Mouse (Mus musculus) embryonic facial prominence, embryonic 11.5 days (tissue): ENCODE measurements around the gene Slamf8. TPM values are rescaled to one million over a fixed set of nuclear protein-coding genes. Genes with fewer than 3 reads are reported as not detected.
A peak's percentile ranks its signal among the peaks of the same experiment; 100 is the strongest.

Experiments
- ATAC-seq: fragments of 200-750 bp; cut with Nextera tagmentation; replicated peaks from 2 replicates; pipeline ENCODE4 v1.8.0; 2017; ENCODE audit warnings: low read depth; ENCODE audit not compliant: insufficient number of reproducible peaks, low FRiP score, low TSS enrichment
- DNase-seq: peaks from one replicate; pipeline ENCODE4 v3.0.0-alpha.2; 2015; ENCODE audit warnings: low spot score
- H3K27ac ChIP-seq: fragments of 300-500 bp; sonication (generic); replicated peaks from 2 replicates; pipeline ENCODE4 v1.5.1; 2014; ENCODE audit warnings: mild to moderate bottlenecking, low read depth, low read length, control low read depth
- H3K27me3 ChIP-seq: fragments of 300-500 bp; sonication (generic); 2 replicates; pipeline ENCODE4 v1.6.1; 2014; ENCODE audit warnings: mild to moderate bottlenecking, low read length, moderate library complexity, mixed read lengths; ENCODE audit not compliant: control insufficient read depth, insufficient read depth
- H3K36me3 ChIP-seq: fragments of 300-500 bp; sonication (generic); replicated peaks from 2 replicates; pipeline ENCODE4 v1.6.1; 2014; ENCODE audit warnings: low read depth, mild to moderate bottlenecking, low read length, moderate library complexity, mixed read lengths; ENCODE audit not compliant: control insufficient read depth, insufficient read depth
- H3K4me1 ChIP-seq: fragments of 300-500 bp; sonication (generic); 2 replicates; pipeline ENCODE4 v1.6.1; 2014; ENCODE audit warnings: low read length, mixed read lengths; ENCODE audit not compliant: control insufficient read depth, insufficient read depth
- H3K4me2 ChIP-seq: fragments of 300-500 bp; sonication (generic); 2 replicates; pipeline ENCODE4 v1.6.1; 2014; ENCODE audit warnings: low read depth, mild to moderate bottlenecking, control low read depth, low read length, moderate library complexity
- H3K4me3 ChIP-seq: fragments of 300-500 bp; sonication (generic); 2 replicates; pipeline ENCODE4 v1.5.1; 2014; ENCODE audit warnings: low read depth, low read length, control low read depth
- H3K9ac ChIP-seq: fragments of 300-500 bp; sonication (generic); replicated peaks from 2 replicates; pipeline ENCODE4 v1.6.1; 2014; ENCODE audit warnings: mild to moderate bottlenecking, control low read depth, low read length
- H3K9me3 ChIP-seq: fragments of 300-500 bp; sonication (generic); replicated peaks from 2 replicates; pipeline ENCODE4 v1.6.1; 2016; ENCODE audit warnings: mild to moderate bottlenecking, low read length, inconsistent platforms, mixed read lengths; ENCODE audit not compliant: control insufficient read depth
- WGBS: fragments of 180-500 bp; shearing (Covaris S2); extraction: QIAGEN DNeasy Blood & Tissue Kit; methylation state at CpG from one replicate; pipeline ENCODE4 v1.1.7; 2014; 5-methylcytosine and 5-hydroxymethylcytosine counted together
- polyA plus RNA-seq: library from polyadenylated mRNA; unstranded; fragments of >200 nt; fragmentation: Nextera tagmentation; extraction: Ambion mirVana; gene quantifications from 2 replicates; pipeline ENCODE4 v1.2.1, GENCODE M21; 2014

Slamf8 gene
- not detected in 2 replicates for polyA plus RNA-seq

DNA sequence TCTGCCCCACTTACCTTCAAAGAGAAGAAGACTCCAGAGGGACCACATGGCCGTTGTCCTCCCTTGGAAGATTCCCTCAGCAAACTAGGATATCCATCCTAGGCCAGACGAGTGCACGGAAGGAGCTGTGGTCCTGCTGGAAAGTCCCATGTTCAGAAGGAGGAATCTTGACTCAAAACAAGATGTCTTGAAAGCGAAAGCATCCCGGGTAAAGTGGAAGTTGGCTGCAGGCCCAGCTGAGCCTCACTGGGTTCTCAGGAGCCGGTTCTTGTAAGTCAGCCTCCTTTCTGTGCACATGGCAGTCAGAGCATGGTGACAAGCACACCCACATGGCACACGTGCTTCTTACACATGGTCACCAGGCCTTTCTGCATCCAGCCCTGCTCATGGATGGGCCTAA, at the start of gene Slamf8:
Gene Slamf8, minus strand, starts transcription at position 184 of the 400 bp plus-strand sequence.
- Histone ChIP-seq H3K36me3 (no peaks in the 10 kb centered on the region), H3K4me1 (no peaks in the 10 kb centered on the region), H3K4me2 (no peak within 1 kb of the TSS), H3K27me3 (no peaks in the 10 kb centered on the region), H3K27ac (no peak within 1 kb of the TSS), H3K9ac (no peak within 1 kb of the TSS), H3K9me3 (no peaks in the 10 kb centered on the region), H3K4me3 (no peak within 1 kb of the TSS)
- 87% methylated on average over 7 of the region's 7 CpGs for WGBS
- ATAC-seq (no peak), DNase-seq (no peak)

- no peak overlapping the region for H3K9ac ChIP-seq
- no peaks in the 10 kb centered on the region for H3K27me3 ChIP-seq
- WGBS = 43% methylated on average over 2 of the region's 2 CpGs
- ATAC-seq (no peak), DNase-seq (no peak)
- H3K4me1 ChIP-seq = no peaks in the 10 kb centered on the region
- H3K27ac ChIP-seq = no peak overlapping the region
- no peaks in the 10 kb centered on the region for H3K9me3 ChIP-seq
- no peaks in the 10 kb centered on the region for H3K36me3 ChIP-seq
- no peak overlapping the region for H3K4me3 ChIP-seq
- H3K4me2 ChIP-seq = no peak overlapping the region
Measured at GRCm38 (mm10) chr1:172638781-172639180, 48.4 kb upstream of the Slamf8 start.

DNA sequence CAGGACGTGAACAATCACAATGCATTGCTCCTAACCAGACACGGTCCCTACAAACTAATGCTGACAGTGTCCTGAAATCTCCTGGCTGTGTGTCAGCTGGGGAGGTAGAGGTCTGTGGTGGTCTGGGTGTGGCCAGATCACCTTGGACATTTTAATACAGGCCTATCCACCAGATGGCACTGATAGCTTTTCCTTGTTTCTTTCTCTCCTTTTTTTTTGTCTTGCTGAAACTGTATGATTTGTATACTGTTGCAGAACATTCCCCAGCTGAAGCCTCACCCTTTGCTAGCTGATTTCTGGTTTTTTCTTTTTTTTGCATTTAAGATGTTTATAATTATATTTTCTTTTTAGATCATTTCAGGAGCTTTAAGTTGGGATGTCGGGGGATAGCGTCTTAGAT, 47.4 kb upstream of the Slamf8 start:
- Histone ChIP-seq H3K4me1 (no peaks in the 10 kb centered on the region), H3K4me2 (no peak overlapping the region), H3K27me3 (no peaks in the 10 kb centered on the region), H3K36me3 (no peaks in the 10 kb centered on the region), H3K4me3 (no peak overlapping the region), H3K27ac (no peak overlapping the region), H3K9ac (no peak overlapping the region), H3K9me3 (no peaks in the 10 kb centered on the region)
- ATAC-seq (no peak), DNase-seq (no peak)
- 75% methylated on average over 4 of the region's 4 CpGs for WGBS

- no peak overlapping the region for H3K4me3 ChIP-seq
- no peaks in the 10 kb centered on the region for H3K36me3 ChIP-seq
- H3K27me3 ChIP-seq = no peaks in the 10 kb centered on the region
- ATAC-seq = no peak
- H3K4me1 ChIP-seq = no peaks in the 10 kb centered on the region
- H3K4me2 ChIP-seq = no peak overlapping the region
- no peak overlapping the region for H3K9ac ChIP-seq
- H3K9me3 ChIP-seq = no peaks in the 10 kb centered on the region
- no peak for DNase-seq
- WGBS = 91% methylated on average over 5 of the region's 5 CpGs
- no peak overlapping the region for H3K27ac ChIP-seq
Measured at GRCm38 (mm10) chr1:172636266-172636665, 45.9 kb upstream of the Slamf8 start.

DNA sequence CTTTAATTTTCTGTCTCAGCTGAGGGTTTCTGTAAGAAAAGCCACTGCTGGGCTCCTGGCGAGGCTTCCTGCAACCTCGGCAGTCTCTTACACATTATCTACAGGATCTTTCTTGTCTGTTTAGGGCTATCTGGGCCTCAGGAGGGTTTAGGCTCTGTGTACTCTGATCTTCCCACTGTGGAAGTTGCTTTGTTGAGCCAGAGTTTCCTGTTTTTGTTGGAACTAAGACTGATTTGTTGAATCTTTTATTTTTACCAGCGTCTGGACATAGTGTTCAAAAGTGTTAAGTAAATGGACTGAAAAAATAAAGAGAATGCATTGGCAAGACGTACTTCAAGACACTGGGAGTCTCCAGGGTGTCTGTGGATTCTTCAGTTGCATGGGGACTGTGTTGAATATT, 44.9 kb upstream of the Slamf8 start:
- WGBS = 62% methylated on average over 4 of the region's 4 CpGs
- H3K27me3 ChIP-seq = no peaks in the 10 kb centered on the region
- H3K4me3 ChIP-seq = no peak overlapping the region
- ATAC-seq (no peak), DNase-seq (no peak)
- H3K27ac ChIP-seq = no peak overlapping the region
- no peaks in the 10 kb centered on the region for H3K4me1 ChIP-seq
- H3K36me3 ChIP-seq = no peaks in the 10 kb centered on the region
- no peak overlapping the region for H3K9ac ChIP-seq
- H3K4me2 ChIP-seq = no peak overlapping the region
- H3K9me3 ChIP-seq = no peaks in the 10 kb centered on the region

DNA sequence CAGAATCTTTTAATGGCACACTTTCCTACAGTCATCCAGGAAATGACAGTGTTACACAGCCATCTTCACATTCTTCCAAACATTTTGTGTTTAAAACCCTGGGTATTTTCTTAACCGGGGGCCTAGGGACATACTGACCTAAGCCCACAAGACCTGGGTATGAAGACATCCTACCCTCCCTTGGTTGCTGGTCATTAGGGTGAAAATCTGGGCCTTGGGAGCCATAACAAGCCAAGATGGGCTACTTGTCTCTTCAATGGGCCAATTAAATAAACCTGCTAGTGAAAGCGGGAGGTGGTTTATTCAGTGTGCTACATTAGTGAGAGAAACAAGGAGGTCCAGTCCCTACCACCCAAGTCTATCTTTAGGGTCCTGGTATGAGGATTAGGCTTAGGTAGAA, 43.8 kb upstream of the Slamf8 start:
- no peak for DNase-seq

GRCm38 (mm10) chr1:172632451-172633326, 42.3 kb upstream of the Slamf8 start, which contains the start of gene Dusp23:
Dusp23 (minus strand) TSS chr1:172632962.
- ATAC-seq (peak; percentile 98), DNase-seq (peak; percentile 96)
- H3K4me1 ChIP-seq = no peaks in the 10 kb centered on the region
- H3K27me3 ChIP-seq = no peaks in the 10 kb centered on the region
- no peaks in the 10 kb centered on the region for H3K9me3 ChIP-seq
- H3K4me2 ChIP-seq = peak within 1 kb of the TSS; percentile 76
- H3K27ac ChIP-seq = peak within 1 kb of the TSS; percentile 65; the same call in 1 of the 2 replicates
- H3K36me3 ChIP-seq = no peaks in the 10 kb centered on the region
- 0% methylated on average over 49 of the region's 53 CpGs for WGBS
- H3K9ac ChIP-seq = peak within 1 kb of the TSS; percentile 65
- peak within 1 kb of the TSS; percentile 66 for H3K4me3 ChIP-seq

More for the DNA sequence above, 43.8 kb upstream of the Slamf8 start:
- H3K4me2 ChIP-seq = no peak overlapping the region
- H3K9ac ChIP-seq = no peak overlapping the region
- 90% methylated on average over 2 of the region's 2 CpGs for WGBS
- H3K4me3 ChIP-seq = no peak overlapping the region
- ATAC-seq = no peak
- H3K9me3 ChIP-seq = no peaks in the 10 kb centered on the region
- H3K27ac ChIP-seq = no peak overlapping the region
- no peaks in the 10 kb centered on the region for H3K4me1 ChIP-seq
- H3K27me3 ChIP-seq = no peaks in the 10 kb centered on the region
- H3K36me3 ChIP-seq = no peaks in the 10 kb centered on the region

DNA sequence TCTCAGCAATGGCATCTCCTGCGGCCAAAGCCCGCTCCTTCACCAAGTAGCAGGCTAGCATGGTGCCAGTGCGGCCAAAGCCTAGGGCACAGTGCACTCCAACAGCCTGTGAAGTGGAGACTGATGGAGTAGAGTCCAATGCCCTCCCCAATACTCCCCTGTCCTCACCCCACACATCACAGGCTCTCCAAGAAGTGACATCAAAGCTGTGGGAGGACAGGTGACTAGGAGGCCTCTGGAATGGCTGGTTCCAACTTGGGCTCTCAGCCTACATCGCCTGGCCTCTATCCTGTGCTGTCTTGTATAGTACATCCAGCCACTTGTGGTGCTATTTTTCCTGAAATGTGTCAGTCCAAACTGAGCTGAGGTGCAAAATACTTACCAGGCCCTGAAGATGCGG, 41.4 kb upstream of the Slamf8 start:
- H3K4me3 ChIP-seq = no peak overlapping the region
- H3K36me3 ChIP-seq = no peaks in the 10 kb centered on the region
- H3K27ac ChIP-seq = no peak overlapping the region
- no peaks in the 10 kb centered on the region for H3K9me3 ChIP-seq
- H3K27me3 ChIP-seq = no peaks in the 10 kb centered on the region
- ATAC-seq (no peak), DNase-seq (no peak)
- H3K9ac ChIP-seq = no peak overlapping the region
- WGBS = 87% methylated on average over 5 of the region's 5 CpGs
- H3K4me2 ChIP-seq = no peak overlapping the region
- no peaks in the 10 kb centered on the region for H3K4me1 ChIP-seq
